Mouse (Mus musculus): Measurements from ENCODE around the gene Prdx6. TPM values are rescaled to one million over a fixed set of nuclear protein-coding genes. Genes with fewer than 3 reads are reported as not detected.
"Not testable (repeated sequence)": the region's sequence is repeated elsewhere in the genome, so short reads cannot be mapped to it uniquely, and the experiment has no call there.

The Prdx6 gene
- polyA plus RNA-seq, 1 experiment from 2014 or later, result 451 TPM

DNA sequence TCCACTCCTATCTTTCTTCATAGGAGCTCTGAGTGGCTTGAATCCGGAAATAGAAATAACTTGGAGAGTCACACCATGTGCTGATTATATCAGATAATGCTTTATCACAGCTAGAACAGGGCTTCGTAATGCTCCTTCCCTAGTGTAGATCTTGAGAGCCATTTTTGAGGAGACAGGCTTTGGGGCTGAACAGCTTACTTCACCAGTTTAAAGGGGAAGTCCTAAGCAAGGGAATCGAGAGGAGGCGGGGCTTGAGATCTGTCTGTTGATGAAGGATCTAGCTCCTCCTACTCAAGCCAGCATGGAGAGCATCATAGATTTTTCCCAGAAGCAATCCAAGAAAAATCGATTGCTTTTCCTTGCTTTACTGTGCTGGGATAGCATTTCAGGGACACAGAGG lies 51.2 kb downstream of the Prdx6 start:
- H3K27me3 ChIP-seq (ENCODE audit: control insufficient read depth, insufficient read depth, low read length), result no peaks in the 10 kb centered on the region
- no peaks in the 10 kb centered on the region for H3K36me3 ChIP-seq (ENCODE audit: control insufficient read depth, insufficient read depth, low read length)
- H3K4me2 ChIP-seq (replicated peaks; ENCODE audit: low read depth, low read length), result no peak overlapping the region
- H3K27ac ChIP-seq (ENCODE audit: low read depth, low read length), result no peak overlapping the region
- H3K9me3 ChIP-seq (ENCODE audit: control insufficient read depth, low read length), result no peaks in the 10 kb centered on the region
- no peak for ATAC-seq (ENCODE audit: low FRiP score)
- no peak overlapping the region for H3K9ac ChIP-seq (ENCODE audit: low read depth, low read length)
- no peaks in the 10 kb centered on the region for H3K4me1 ChIP-seq (replicated peaks; ENCODE audit: control insufficient read depth, insufficient read depth, low read length)
- 84% methylated on average over 5 of the region's 5 CpGs for WGBS
- H3K4me3 ChIP-seq (ENCODE audit: low read depth, low read length), result no peak overlapping the region
- DNase-seq (ENCODE audit: low spot score), result no peak

DNA sequence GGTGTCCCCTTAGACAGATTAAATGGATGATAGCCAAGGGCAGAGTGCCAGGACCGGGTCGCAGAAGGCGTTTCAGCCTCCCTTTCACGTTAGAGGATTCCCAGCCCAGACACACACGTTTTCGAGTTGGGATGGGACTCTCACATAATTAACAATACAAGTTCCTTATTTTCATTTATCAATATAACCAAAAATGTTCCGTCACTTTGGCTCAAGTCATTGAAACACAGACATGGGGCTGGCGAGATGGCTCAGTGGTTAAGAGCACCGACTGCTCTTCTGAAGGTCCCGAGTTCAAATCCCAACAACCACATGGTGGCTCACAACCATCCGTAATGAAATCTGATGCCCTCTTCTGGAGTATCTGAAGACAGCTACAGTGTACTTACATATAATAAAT lies 54.7 kb downstream of the Prdx6 start:
- not testable (repeated sequence) for H3K27me3 ChIP-seq (ENCODE audit: control insufficient read depth, insufficient read depth, low read length); ATAC-seq (ENCODE audit: low FRiP score); H3K9me3 ChIP-seq (ENCODE audit: control insufficient read depth, low read length); H3K9ac ChIP-seq (ENCODE audit: low read depth, low read length); DNase-seq (ENCODE audit: low spot score); H3K36me3 ChIP-seq (ENCODE audit: control insufficient read depth, insufficient read depth, low read length); H3K4me3 ChIP-seq (ENCODE audit: low read depth, low read length); H3K4me1 ChIP-seq (replicated peaks; ENCODE audit: control insufficient read depth, insufficient read depth, low read length); H3K27ac ChIP-seq (ENCODE audit: low read depth, low read length)
- H3K4me2 ChIP-seq (replicated peaks; ENCODE audit: low read depth, low read length), result peak overlapping the region; percentile 51; the same call in 1 of the 2 replicates
- WGBS, result 55% methylated on average over 11 of the region's 11 CpGs

DNA sequence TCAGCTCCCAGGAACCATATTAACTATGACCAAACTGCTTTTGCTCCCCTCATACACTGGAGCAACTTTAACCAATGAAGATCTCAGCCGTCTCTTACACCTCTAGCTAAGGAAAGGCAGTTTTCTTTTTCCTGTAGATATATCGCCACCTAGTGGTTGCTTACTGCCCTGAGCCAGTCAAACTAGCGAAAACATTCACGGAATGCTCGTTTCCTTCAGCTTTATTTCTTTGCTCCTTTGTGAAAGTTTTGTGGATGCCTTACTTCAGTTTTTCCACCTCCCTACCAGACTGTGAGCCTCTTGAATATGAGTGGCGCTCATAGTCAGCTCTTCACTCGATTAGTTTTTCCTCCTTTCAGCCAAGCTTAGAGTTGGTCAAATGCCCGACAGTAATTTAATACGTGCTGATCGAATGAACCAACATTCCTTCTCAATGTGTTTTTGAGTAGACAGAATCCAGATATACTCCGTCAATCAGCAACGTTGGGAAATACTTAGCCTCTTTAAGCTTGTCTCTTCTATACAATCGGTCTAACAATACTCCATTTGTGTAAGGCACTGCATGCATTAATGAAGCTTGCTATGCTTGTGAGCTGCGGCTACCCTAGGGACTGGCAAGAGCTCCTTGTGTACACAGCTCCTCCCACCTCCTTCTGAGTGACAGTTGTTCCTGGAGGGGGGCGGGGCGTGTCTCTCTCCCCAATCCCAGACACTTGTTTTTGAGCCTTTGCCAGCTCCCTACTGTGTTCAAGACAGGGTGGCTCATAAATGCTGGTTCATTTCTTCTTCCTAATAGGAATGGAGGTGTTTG lies 55.3 kb downstream of the Prdx6 start:
- no peaks in the 10 kb centered on the region for H3K27me3 ChIP-seq (ENCODE audit: control insufficient read depth, insufficient read depth, low read length)
- peak overlapping the region; percentile 46 for H3K4me3 ChIP-seq (ENCODE audit: low read depth, low read length)
- H3K27ac ChIP-seq (ENCODE audit: low read depth, low read length), result peak overlapping the region; percentile 4; the same call in 1 of the 2 replicates
- H3K4me2 ChIP-seq (replicated peaks; ENCODE audit: low read depth, low read length), result peak overlapping the region; percentile 51
- H3K36me3 ChIP-seq (ENCODE audit: control insufficient read depth, insufficient read depth, low read length), result no peaks in the 10 kb centered on the region
- WGBS, result 0% methylated on average over 16 of the region's 16 CpGs
- ATAC-seq (ENCODE audit: low FRiP score), result peak; percentile 99
- peak overlapping the region; percentile 15; the same call in 1 of the 2 replicates for H3K9ac ChIP-seq (ENCODE audit: low read depth, low read length)
- H3K9me3 ChIP-seq (ENCODE audit: control insufficient read depth, low read length), result no peaks in the 10 kb centered on the region
- peak; percentile 89 for DNase-seq (ENCODE audit: low spot score)
- H3K4me1 ChIP-seq (replicated peaks; ENCODE audit: control insufficient read depth, insufficient read depth, low read length), result no peaks in the 10 kb centered on the region

DNA sequence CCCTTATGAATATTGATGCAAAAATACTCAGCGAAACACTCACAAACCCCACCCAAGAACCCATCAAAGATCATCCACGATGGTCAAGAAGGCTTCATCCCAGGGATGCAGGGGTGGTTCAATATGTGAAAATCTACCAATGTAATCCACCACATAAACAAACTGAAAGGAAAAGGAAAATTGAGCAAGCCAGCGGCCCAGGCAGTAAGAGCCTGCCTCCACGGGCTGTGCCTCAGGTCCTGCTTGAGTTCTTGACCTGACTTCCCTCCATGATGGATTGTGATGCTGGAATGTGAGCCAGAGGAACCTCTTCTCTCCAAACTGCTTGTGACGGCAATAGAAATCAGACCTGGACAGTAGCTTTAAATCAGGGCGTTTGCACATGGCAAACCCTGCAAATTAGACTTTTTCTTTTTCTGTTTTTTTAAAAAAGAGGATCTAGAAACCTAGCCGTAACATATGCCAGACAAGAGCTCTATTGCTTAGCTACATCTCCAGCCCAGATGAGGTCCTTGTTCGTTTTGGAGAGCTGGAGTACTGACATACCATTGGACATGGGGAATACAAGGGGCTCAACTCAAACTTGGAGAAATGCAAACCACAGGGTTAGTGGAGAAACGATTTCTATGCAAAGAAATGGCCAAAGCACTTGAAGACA lies 60.6 kb downstream of the Prdx6 start:
- no peak overlapping the region for H3K4me3 ChIP-seq (ENCODE audit: low read depth, low read length)
- H3K27me3 ChIP-seq (ENCODE audit: control insufficient read depth, insufficient read depth, low read length), result no peaks in the 10 kb centered on the region
- 81% methylated on average over 9 of the region's 9 CpGs for WGBS
- H3K9me3 ChIP-seq (ENCODE audit: control insufficient read depth, low read length), result no peaks in the 10 kb centered on the region
- no peaks in the 10 kb centered on the region for H3K4me1 ChIP-seq (replicated peaks; ENCODE audit: control insufficient read depth, insufficient read depth, low read length)
- H3K9ac ChIP-seq (ENCODE audit: low read depth, low read length), result no peak overlapping the region
- no peak overlapping the region for H3K27ac ChIP-seq (ENCODE audit: low read depth, low read length)
- no peaks in the 10 kb centered on the region for H3K36me3 ChIP-seq (ENCODE audit: control insufficient read depth, insufficient read depth, low read length)
- ATAC-seq (ENCODE audit: low FRiP score) (no peak), DNase-seq (ENCODE audit: low spot score) (no peak)
- no peak overlapping the region for H3K4me2 ChIP-seq (replicated peaks; ENCODE audit: low read depth, low read length)

Other genes starting within 250 kb of the Prdx6 start
- gene Zbtb37, start 216.4 kb downstream of the Prdx6 start, polyA plus RNA-seq (2014; fragmentation: Nextera tagmentation; extraction: Ambion mirVana), result 8.6 and 15.1 TPM in 2 replicates
- 43.2 and 51.5 TPM in 2 replicates for gene Dars2, start 180.6 kb downstream of the Prdx6 start, polyA plus RNA-seq (2014; fragmentation: Nextera tagmentation; extraction: Ambion mirVana)
- gene Cenpl, start 180.5 kb downstream of the Prdx6 start, polyA plus RNA-seq (2014; fragmentation: Nextera tagmentation; extraction: Ambion mirVana), result 36.5 and 38.8 TPM in 2 replicates
- gene Klhl20, start 119.7 kb downstream of the Prdx6 start, polyA plus RNA-seq (2014; fragmentation: Nextera tagmentation; extraction: Ambion mirVana), result 22.5 and 24.2 TPM in 2 replicates
- gene Ankrd45, start 108.5 kb downstream of the Prdx6 start, polyA plus RNA-seq (2014; fragmentation: Nextera tagmentation; extraction: Ambion mirVana), result 4.6 and 5.9 TPM in 2 replicates
- gene Tex50, start 91.9 kb downstream of the Prdx6 start, polyA plus RNA-seq (2014; fragmentation: Nextera tagmentation; extraction: Ambion mirVana), result not detected in 2 replicates
- not detected in 2 replicates for gene Tnfsf4, start 144.2 kb upstream of the Prdx6 start, polyA plus RNA-seq (2014; fragmentation: Nextera tagmentation; extraction: Ambion mirVana)
- gene Tnfsf18, start 243.4 kb upstream of the Prdx6 start, polyA plus RNA-seq (2014; fragmentation: Nextera tagmentation; extraction: Ambion mirVana), result not detected in 2 replicates